Mouse (Mus musculus) heart, embryonic 10.5 days (tissue): Measurements from ENCODE around the gene Gan. TPM values are rescaled to one million over a fixed set of nuclear protein-coding genes. Genes with fewer than 3 reads are reported as not detected.

Source experiments
- DNase-seq: peaks from one replicate; pipeline ENCODE4 v3.0.0-alpha.2; 2017; ENCODE audit warnings: low spot score
- H3K27ac ChIP-seq: fragments of 300-500 bp; sonication (generic); 2 replicates; pipeline ENCODE4 v1.5.1; 2016; ENCODE audit warnings: mild to moderate bottlenecking
- H3K27me3 ChIP-seq: fragments of 300-500 bp; sonication (generic); 2 replicates; pipeline ENCODE4 v1.6.1; 2016; ENCODE audit warnings: mild to moderate bottlenecking; ENCODE audit not compliant: poor library complexity, insufficient read depth, severe bottlenecking
- H3K36me3 ChIP-seq: fragments of 300-500 bp; sonication (generic); 2 replicates; pipeline ENCODE4 v1.6.1; 2016; ENCODE audit warnings: mild to moderate bottlenecking, moderate library complexity
- H3K4me1 ChIP-seq: fragments of 300-500 bp; sonication (generic); 2 replicates; pipeline ENCODE4 v1.6.1; 2016; ENCODE audit warnings: mild to moderate bottlenecking
- H3K4me3 ChIP-seq: fragments of 300-500 bp; sonication (generic); 2 replicates; pipeline ENCODE4 v1.5.1; 2016; ENCODE audit warnings: mild to moderate bottlenecking, moderate library complexity
- H3K9me3 ChIP-seq: fragments of 300-500 bp; sonication (generic); 2 replicates; pipeline ENCODE4 v1.6.1; 2016; ENCODE audit warnings: mild to moderate bottlenecking, moderate library complexity
- WGBS: fragments of 180-500 bp; shearing (Covaris S2); methylation state at CpG from one replicate; pipeline ENCODE4 v1.1.7; 2016; 5-methylcytosine and 5-hydroxymethylcytosine counted together
- polyA plus RNA-seq: library from polyadenylated mRNA; unstranded; fragments of >200 nt; fragmentation: Nextera tagmentation; extraction: Ambion mirVana; gene quantifications from 2 replicates; pipeline ENCODE4 v1.2.1, GENCODE M21; 2016

Gan gene
- polyA plus RNA-seq, 1 experiment from 2014 or later, result 1.9 TPM

GRCm38 (mm10) chr8:117167243-117167883 lies 9.4 kb downstream of the Gan start:
- Histone ChIP-seq H3K4me3 (no peak overlapping the region), H3K27ac (peak overlapping the region; percentile 42; the same call in 1 of the 2 replicates), H3K4me1 (peaks cover 29% of the 10 kb centered on the region), H3K27me3 (no peaks in the 10 kb centered on the region), H3K36me3 (no peaks in the 10 kb centered on the region), H3K9me3 (no peaks in the 10 kb centered on the region)
- DNase-seq, result no peak
- 67% methylated on average over 8 of the region's 8 CpGs for WGBS

- Histone ChIP-seq H3K4me1 (peaks cover 32% of the 10 kb centered on the region), H3K36me3 (no peaks in the 10 kb centered on the region), H3K27ac (no peak overlapping the region), H3K4me3 (no peak overlapping the region), H3K9me3 (no peaks in the 10 kb centered on the region), H3K27me3 (no peaks in the 10 kb centered on the region)
- 81% methylated on average over 9 of the region's 9 CpGs for WGBS
- no peak for DNase-seq
Measured at GRCm38 (mm10) chr8:117168378-117168777, 10.4 kb downstream of the Gan start.

GRCm38 (mm10) chr8:117171826-117172225 lies 13.9 kb downstream of the Gan start:
- H3K4me1 ChIP-seq, result peaks cover 33% of the 10 kb centered on the region
- 81% methylated on average over 3 of the region's 3 CpGs for WGBS

GRCm38 (mm10) chr8:117172904-117173303 lies 15.0 kb downstream of the Gan start:
- 37% methylated on average over 7 of the region's 7 CpGs for WGBS
- peaks cover 9% of the 10 kb centered on the region; the same call in 1 of the 2 replicates for H3K36me3 ChIP-seq
- peak; percentile 84 for DNase-seq
- no peak overlapping the region for H3K4me3 ChIP-seq
- peaks cover 24% of the 10 kb centered on the region for H3K4me1 ChIP-seq
- no peak overlapping the region for H3K27ac ChIP-seq
- H3K9me3 ChIP-seq, result no peaks in the 10 kb centered on the region
- H3K27me3 ChIP-seq, result no peaks in the 10 kb centered on the region

More at GRCm38 (mm10) chr8:117171826-117172225, 13.9 kb downstream of the Gan start:
- peaks cover 9% of the 10 kb centered on the region; the same call in 1 of the 2 replicates for H3K36me3 ChIP-seq
- DNase-seq, result no peak
- H3K9me3 ChIP-seq, result no peaks in the 10 kb centered on the region
- no peak overlapping the region for H3K4me3 ChIP-seq
- H3K27ac ChIP-seq, result no peak overlapping the region
- no peaks in the 10 kb centered on the region for H3K27me3 ChIP-seq

GRCm38 (mm10) chr8:117173690-117174089 lies 15.8 kb downstream of the Gan start:
- Histone ChIP-seq H3K27me3 (no peaks in the 10 kb centered on the region), H3K4me3 (no peak overlapping the region), H3K27ac (no peak overlapping the region), H3K36me3 (peaks cover 9% of the 10 kb centered on the region; the same call in 1 of the 2 replicates), H3K4me1 (peaks cover 16% of the 10 kb centered on the region; the same call in 1 of the 2 replicates), H3K9me3 (no peaks in the 10 kb centered on the region)
- DNase-seq, result no peak
- WGBS, result 63% methylated on average over 3 of the region's 3 CpGs

- Histone ChIP-seq H3K27ac (no peak overlapping the region), H3K4me1 (peaks cover 13% of the 10 kb centered on the region; the same call in 1 of the 2 replicates), H3K36me3 (peaks cover 9% of the 10 kb centered on the region; the same call in 1 of the 2 replicates), H3K4me3 (no peak overlapping the region), H3K9me3 (no peaks in the 10 kb centered on the region), H3K27me3 (no peaks in the 10 kb centered on the region)
- no peak for DNase-seq
- WGBS, result 92% methylated on average over 5 of the region's 5 CpGs
Measured at GRCm38 (mm10) chr8:117174536-117174935, 16.6 kb downstream of the Gan start.

GRCm38 (mm10) chr8:117176308-117176707 lies 18.4 kb downstream of the Gan start:
- Histone ChIP-seq H3K4me3 (no peak overlapping the region), H3K27ac (no peak overlapping the region), H3K27me3 (no peaks in the 10 kb centered on the region), H3K4me1 (peaks cover 7% of the 10 kb centered on the region; the same call in 1 of the 2 replicates), H3K36me3 (peaks cover 9% of the 10 kb centered on the region; the same call in 1 of the 2 replicates), H3K9me3 (no peaks in the 10 kb centered on the region)
- DNase-seq, result no peak
- WGBS, result 76% methylated on average over 5 of the region's 5 CpGs

- peaks cover 9% of the 10 kb centered on the region; the same call in 1 of the 2 replicates for H3K36me3 ChIP-seq
- no peaks in the 10 kb centered on the region for H3K27me3 ChIP-seq
Measured at GRCm38 (mm10) chr8:117177236-117177635, 19.3 kb downstream of the Gan start.

GRCm38 (mm10) chr8:117178039-117178438 lies 20.1 kb downstream of the Gan start:
- Histone ChIP-seq H3K9me3 (no peaks in the 10 kb centered on the region), H3K36me3 (peaks cover 9% of the 10 kb centered on the region; the same call in 1 of the 2 replicates), H3K4me3 (no peak overlapping the region), H3K27ac (no peak overlapping the region), H3K4me1 (0 out of 2 replicates have a peak, but pooled peaks cover 4% of the 10 kb centered on the region), H3K27me3 (no peaks in the 10 kb centered on the region)
- 68% methylated on average over 2 of the region's 2 CpGs for WGBS
- DNase-seq, result no peak

More at GRCm38 (mm10) chr8:117177236-117177635, 19.3 kb downstream of the Gan start:
- no peak for DNase-seq
- H3K9me3 ChIP-seq, result no peaks in the 10 kb centered on the region
- peaks cover 7% of the 10 kb centered on the region; the same call in 1 of the 2 replicates for H3K4me1 ChIP-seq
- H3K27ac ChIP-seq, result no peak overlapping the region
- 82% methylated on average over 7 of the region's 7 CpGs for WGBS
- no peak overlapping the region for H3K4me3 ChIP-seq

- no peak overlapping the region for H3K4me3 ChIP-seq
- H3K36me3 ChIP-seq, result peaks cover 12% of the 10 kb centered on the region
- 91% methylated on average over 6 of the region's 6 CpGs for WGBS
- 0 out of 2 replicates have a peak, but pooled peaks cover 4% of the 10 kb centered on the region for H3K4me1 ChIP-seq
- no peaks in the 10 kb centered on the region for H3K27me3 ChIP-seq
- H3K9me3 ChIP-seq, result no peaks in the 10 kb centered on the region
- no peak overlapping the region for H3K27ac ChIP-seq
- no peak for DNase-seq
Measured at GRCm38 (mm10) chr8:117178676-117179075, 20.7 kb downstream of the Gan start.

GRCm38 (mm10) chr8:117182746-117183145 lies 24.8 kb downstream of the Gan start:
- H3K27ac ChIP-seq, result no peak overlapping the region
- no peaks in the 10 kb centered on the region for H3K9me3 ChIP-seq
- peaks cover 28% of the 10 kb centered on the region for H3K36me3 ChIP-seq
- no peaks in the 10 kb centered on the region for H3K27me3 ChIP-seq
- no peak for DNase-seq
- WGBS, result 96% methylated on average over 4 of the region's 4 CpGs
- H3K4me1 ChIP-seq, result no peaks in the 10 kb centered on the region
- H3K4me3 ChIP-seq, result no peak overlapping the region

- Histone ChIP-seq H3K4me1 (no peaks in the 10 kb centered on the region), H3K9me3 (no peaks in the 10 kb centered on the region), H3K27ac (no peak overlapping the region), H3K4me3 (no peak overlapping the region), H3K27me3 (no peaks in the 10 kb centered on the region), H3K36me3 (peaks cover 38% of the 10 kb centered on the region)
- 90% methylated on average over 8 of the region's 8 CpGs for WGBS
- DNase-seq, result no peak
Measured at GRCm38 (mm10) chr8:117183664-117184377, 25.9 kb downstream of the Gan start.

GRCm38 (mm10) chr8:117194355-117194754 lies 36.4 kb downstream of the Gan start:
- H3K27me3 ChIP-seq, result no peaks in the 10 kb centered on the region
- H3K27ac ChIP-seq, result no peak overlapping the region
- no peak overlapping the region for H3K4me3 ChIP-seq
- peaks cover 34% of the 10 kb centered on the region for H3K4me1 ChIP-seq
- DNase-seq, result no peak
- peaks cover 71% of the 10 kb centered on the region for H3K36me3 ChIP-seq
- 87% methylated on average over 4 of the region's 4 CpGs for WGBS
- no peaks in the 10 kb centered on the region for H3K9me3 ChIP-seq
